In genomic region chr2:161032394-161032793, GRCm38 (mm10) we compare ENCODE assay signal across 14 mouse cellular contexts.
DNase-seq lines count a peak whose midpoint lies in the region; ATAC-seq and TF ChIP-seq lines count a peak whose summit lies in the region.
"Had no signal": no experiment of that assay in that cellular context is flagged by ENCODE, and none has a peak within 500 bp of the region (broad histone marks: within the 10 kb centered on the region; RNA-seq: fewer than 3 reads in every experiment).

No protein-coding gene starts in this region.

- no peak overlapping the region for H3K4me3 ChIP-seq in cerebellum, adult 2 months (replicated peaks; ENCODE audit: insufficient read depth, low read depth, low read length)
- H3K4me3 ChIP-seq in hindbrain, postnatal 0 days (ENCODE audit: low read length): no peak overlapping the region
- no peak overlapping the region for H3K4me3 ChIP-seq in hindbrain, embryonic 12.5 days
- H3K4me3 ChIP-seq: forebrain, embryonic 10.5 days; heart, embryonic 13.5 days; kidney, embryonic 15.5 days; liver, embryonic 15.5 days had no signal

- no peaks in the 10 kb centered on the region for H3K9me3 ChIP-seq in hindbrain, postnatal 0 days (ENCODE audit: low read length)
- no peaks in the 10 kb centered on the region for H3K9me3 ChIP-seq in hindbrain, embryonic 12.5 days (replicated peaks)
- H3K9me3 ChIP-seq: forebrain, embryonic 10.5 days; heart, embryonic 13.5 days; kidney, embryonic 15.5 days; liver, embryonic 15.5 days had no signal

- no peak overlapping the region for H3K9ac ChIP-seq in hindbrain, postnatal 0 days (replicated peaks; ENCODE audit: low read length)
- H3K9ac ChIP-seq in hindbrain, embryonic 12.5 days: no peak overlapping the region
- H3K9ac ChIP-seq: heart, embryonic 13.5 days; kidney, embryonic 15.5 days; liver, embryonic 15.5 days had no signal

- ATAC-seq in hindbrain, postnatal 0 days: no peak
- ATAC-seq in hindbrain, embryonic 12.5 days (ENCODE audit: low FRiP score): no peak
- ATAC-seq in monocyte, adult 5-6 weeks (replicated peaks; ENCODE audit: insufficient number of reproducible peaks, low FRiP score, low TSS enrichment, poor library complexity, severe bottlenecking): no peak

- no peaks in the 10 kb centered on the region for H3K4me1 ChIP-seq in cerebellum, adult 2 months (ENCODE audit: control insufficient read depth, insufficient read depth, low read length)
- no peaks in the 10 kb centered on the region for H3K4me1 ChIP-seq in hindbrain, postnatal 0 days (ENCODE audit: insufficient read depth, low read length)
- H3K4me1 ChIP-seq in hindbrain, embryonic 12.5 days: no peaks in the 10 kb centered on the region
- H3K4me1 ChIP-seq: forebrain, embryonic 10.5 days; kidney, embryonic 15.5 days; liver, embryonic 15.5 days had no signal

- H3K27me3 ChIP-seq in cerebellum, adult 2 months (ENCODE audit: control insufficient read depth, insufficient read depth, low read length): no peaks in the 10 kb centered on the region
- no peaks in the 10 kb centered on the region for H3K27me3 ChIP-seq in hindbrain, postnatal 0 days (ENCODE audit: insufficient read depth, low read length)
- H3K27me3 ChIP-seq in hindbrain, embryonic 12.5 days: no peaks in the 10 kb centered on the region
- H3K27me3 ChIP-seq: heart, embryonic 13.5 days; kidney, embryonic 15.5 days; liver, embryonic 15.5 days had no signal

- DNase-seq in cerebellum, adult 2 months: peak; percentile 28 to 29
- no peak for DNase-seq in cerebellum, adult 11-12 months
- peak; percentile 11 for DNase-seq in hindbrain, postnatal 0 days (ENCODE audit: low spot score)
- peak; percentile 37 for DNase-seq in MN1 (ENCODE audit: low spot score)
- DNase-seq in brain, embryonic 14.5 days (ENCODE audit: low read depth): peak; percentile 14
- DNase-seq in layer of hippocampus, postnatal 36 days: no peak
- DNase-seq: right cerebral cortex, postnatal 25 days; thymus, postnatal 14 days had no signal

- no peak for TF ChIP-seq POLR2A in cerebellum, adult 2 months (IDR thresholded peaks at IDR 0.05; ENCODE audit: borderline replicate concordance, insufficient read depth, low read length)
- no peak for TF ChIP-seq POLR2A in brain, embryonic 14.5 days (IDR thresholded peaks at IDR 0.05; ENCODE audit: borderline replicate concordance, extremely low read depth, insufficient read depth, insufficient read length, poor library complexity, severe bottlenecking)

- TF ChIP-seq CTCF in cerebellum, adult 2 months (IDR thresholded peaks at IDR 0.05; ENCODE audit: borderline replicate concordance, insufficient read depth, low read depth, low read length): no peak
- TF ChIP-seq CTCF in hindbrain, postnatal 0 days (IDR thresholded peaks at IDR 0.05; ENCODE audit: low read depth): no peak
- no peak for TF ChIP-seq CTCF in brain, embryonic 14.5 days (IDR thresholded peaks at IDR 0.05; ENCODE audit: borderline replicate concordance, extremely low read depth, insufficient read depth, insufficient read length)

- peaks cover 24% of the 10 kb centered on the region for H3K36me3 ChIP-seq in hindbrain, postnatal 0 days (ENCODE audit: insufficient read depth, low read length)
- H3K36me3 ChIP-seq in hindbrain, embryonic 12.5 days: peaks cover 46% of the 10 kb centered on the region

- H3K27ac ChIP-seq in cerebellum, adult 2 months (ENCODE audit: insufficient read depth, low read length): no peak overlapping the region
- H3K27ac ChIP-seq in hindbrain, postnatal 0 days: no peak overlapping the region
- no peak overlapping the region for H3K27ac ChIP-seq in hindbrain, embryonic 12.5 days
- H3K27ac ChIP-seq: forebrain, embryonic 10.5 days; heart, embryonic 13.5 days; kidney, embryonic 15.5 days; liver, embryonic 15.5 days had no signal

- 41% methylated on average over 7 of the region's 7 CpGs for WGBS in cerebellum, adult 2 months
- WGBS in hindbrain, postnatal 0 days: 65% methylated on average over 7 of the region's 7 CpGs
- 93% methylated on average over 7 of the region's 7 CpGs for WGBS in hindbrain, embryonic 12.5 days

- H3K4me2 ChIP-seq in hindbrain, postnatal 0 days (ENCODE audit: low read depth, low read length): no peak overlapping the region
- H3K4me2 ChIP-seq in hindbrain, embryonic 12.5 days (replicated peaks): no peak overlapping the region
- H3K4me2 ChIP-seq: heart, embryonic 13.5 days; kidney, embryonic 15.5 days; liver, embryonic 15.5 days had no signal

Comparison
In these comparisons a context has a peak if more than half of its experiments do, and no peak if none do; other contexts are left out.
1. DNase-seq: peak in cerebellum, adult 2 months (2 of 2), hindbrain, postnatal 0 days (single experiment), MN1 (single experiment) and brain, embryonic 14.5 days (single experiment); none in cerebellum, adult 11-12 months (single experiment) and layer of hippocampus, postnatal 36 days (0 of 2).